Mouse (Mus musculus) erythroblast, embryonic 14.5 days (primary cell): ENCODE results near the gene Fam19a3.

Source experiments
- GATA1 ChIP-seq: IDR thresholded peaks from 2 replicates; pipeline ENCODE4 v1.6.1; 2012; ENCODE audit warnings: low read length, inconsistent platforms, mixed read lengths
- TAL1 ChIP-seq: IDR thresholded peaks from 3 replicates; pipeline ENCODE4 v1.6.1; 2012; ENCODE audit warnings: low read length, inconsistent platforms, mixed read lengths

- no peak for TF ChIP-seq GATA1
- no peak for TF ChIP-seq TAL1
These were observed 19.0 kb upstream of the Fam19a3 start for GRCm38 (mm10) chr3:104800681-104801080.
